Mouse (Mus musculus) layer of hippocampus, postnatal 25 days (tissue): ENCODE data around the gene Vmn1r152. TPM values are rescaled to one million over a fixed set of nuclear protein-coding genes. Genes with fewer than 3 reads are reported as not detected.
"Not testable (repeated sequence)": the region's sequence is repeated elsewhere in the genome, so short reads cannot be mapped to it uniquely, and the experiment has no call there.

Experiments used
- DNase-seq, 2 experiments: peaks; one replicate each; pipeline ENCODE4 v3.0.0; 2022; ENCODE audit warnings: mixed read lengths in 2 of 2, low spot score in 1 of 2; ENCODE audit errors: extremely low spot score in 1 of 2
- total RNA-seq, 2 experiments: library from RNA; stranded (reverse); gene quantifications; 2 replicates each; pipeline ENCODE4 v1.2.3; 2021

Gene Vmn1r152
- total RNA-seq: not detected

GRCm38 (mm10) chr7:22522667-22523066, at the start of gene Vmn1r152:
Gene Vmn1r152 (plus strand): TSS chr7:22522967.
- not testable (repeated sequence) for DNase-seq

- not testable (repeated sequence) for DNase-seq
Observed at GRCm38 (mm10) chr7:22499578-22499977, 23.2 kb upstream of the Vmn1r152 start, which contains the start of gene Vmn1r151. Gene Vmn1r151 (minus strand): TSS chr7:22499678.

- DNase-seq: not testable (repeated sequence)
Observed at GRCm38 (mm10) chr7:22534787-22535186, 12.0 kb downstream of the Vmn1r152 start, which contains the start of gene Gm8677. Gene Gm8677 (minus strand): TSS chr7:22534887.

GRCm38 (mm10) chr7:22565243-22565642, 42.5 kb downstream of the Vmn1r152 start, which contains the start of gene Gm4201:
Gene Gm4201 (minus strand): TSS chr7:22565343.
- DNase-seq: not testable (repeated sequence)

Other genes starting within 250 kb of the Vmn1r152 start
- gene Gm4187, start 193.2 kb upstream of the Vmn1r152 start, total RNA-seq: not detected
- gene Gm8660, start 151.9 kb upstream of the Vmn1r152 start, total RNA-seq: not detected
- gene Vmn1r148, start 109.4 kb upstream of the Vmn1r152 start, total RNA-seq: not detected
- not detected for gene Vmn1r149, start 84.7 kb upstream of the Vmn1r152 start, total RNA-seq
- gene Gm10665, start 58.9 kb upstream of the Vmn1r152 start, total RNA-seq: not detected
- gene Vmn1r151, start 23.3 kb upstream of the Vmn1r152 start, total RNA-seq: not detected
- gene Gm8677, start 11.9 kb downstream of the Vmn1r152 start, total RNA-seq: not detected
- gene Gm4201, start 42.4 kb downstream of the Vmn1r152 start, total RNA-seq: not detected
- not detected for gene Gm4565, start 65.2 kb downstream of the Vmn1r152 start, total RNA-seq
- not detected for gene Vmn1r155, start 135.1 kb downstream of the Vmn1r152 start, total RNA-seq
- gene Gm8693, start 169.3 kb downstream of the Vmn1r152 start, total RNA-seq: not detected
- gene Gm4567, start 196.7 kb downstream of the Vmn1r152 start, total RNA-seq: not detected
- gene Vmn1r157, start 238.7 kb downstream of the Vmn1r152 start, total RNA-seq: not detected